Mouse (Mus musculus) gastrocnemius, adult 8-10 months (tissue): ENCODE results near the gene Gpr158. TPM values are rescaled to one million over a fixed set of nuclear protein-coding genes. Genes with fewer than 3 reads are reported as not detected.

ENCODE experiments used
- DNase-seq, 2 experiments: peaks; one replicate each; pipeline ENCODE4 v3.0.0; 2022; ENCODE audit warnings: low spot score in 2 of 2
- total RNA-seq, 4 experiments: library from RNA; stranded (reverse); gene quantifications; 2 replicates each; pipeline ENCODE4 v1.2.4; 2022

The Gpr158 gene
- total RNA-seq, 4 experiments from 2014 or later = not detected

GRCm38 (mm10) chr2:21619180-21619579 lies 251.8 kb downstream of the Gpr158 start:
- no peak for DNase-seq

DNA sequence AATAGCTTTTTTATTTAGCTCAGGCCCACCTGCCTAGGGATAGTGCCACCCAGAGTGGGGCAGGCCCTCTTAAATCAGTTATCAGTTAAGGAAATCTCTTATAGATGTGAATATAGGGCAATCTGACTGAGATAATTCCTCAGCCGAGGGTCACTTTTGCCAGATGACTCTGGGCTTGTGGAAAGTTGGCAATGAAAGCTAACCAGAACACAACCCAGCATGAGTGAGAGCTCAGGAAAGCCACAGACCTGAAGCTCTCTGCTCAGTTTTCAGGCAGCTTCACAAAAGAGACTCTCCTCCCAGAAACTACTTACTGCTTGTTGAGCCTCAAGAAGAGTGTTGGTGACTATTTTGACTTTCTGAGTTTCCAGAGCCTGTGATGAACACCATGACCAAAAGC lies 264.8 kb downstream of the Gpr158 start:
- no peak for DNase-seq

GRCm38 (mm10) chr2:21665721-21666120 lies 298.4 kb downstream of the Gpr158 start:
- DNase-seq = no peak

- DNase-seq = no peak
Measured at GRCm38 (mm10) chr2:21676084-21676838, 308.9 kb downstream of the Gpr158 start.

DNA sequence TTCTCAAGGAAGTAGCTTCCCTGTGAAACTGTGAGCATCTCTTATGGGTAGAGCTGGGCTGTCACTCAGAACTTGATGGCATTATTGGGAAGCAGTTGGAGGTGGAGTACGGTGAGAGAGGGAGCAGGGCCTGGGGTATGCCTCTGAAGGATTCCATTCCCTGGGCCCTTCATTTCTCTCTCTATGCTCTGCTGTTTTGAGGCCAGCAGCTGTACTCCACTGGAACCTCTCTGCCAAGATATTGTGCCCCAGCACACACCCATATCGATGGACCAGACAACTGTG lies 309.4 kb downstream of the Gpr158 start:
- DNase-seq = no peak

DNA sequence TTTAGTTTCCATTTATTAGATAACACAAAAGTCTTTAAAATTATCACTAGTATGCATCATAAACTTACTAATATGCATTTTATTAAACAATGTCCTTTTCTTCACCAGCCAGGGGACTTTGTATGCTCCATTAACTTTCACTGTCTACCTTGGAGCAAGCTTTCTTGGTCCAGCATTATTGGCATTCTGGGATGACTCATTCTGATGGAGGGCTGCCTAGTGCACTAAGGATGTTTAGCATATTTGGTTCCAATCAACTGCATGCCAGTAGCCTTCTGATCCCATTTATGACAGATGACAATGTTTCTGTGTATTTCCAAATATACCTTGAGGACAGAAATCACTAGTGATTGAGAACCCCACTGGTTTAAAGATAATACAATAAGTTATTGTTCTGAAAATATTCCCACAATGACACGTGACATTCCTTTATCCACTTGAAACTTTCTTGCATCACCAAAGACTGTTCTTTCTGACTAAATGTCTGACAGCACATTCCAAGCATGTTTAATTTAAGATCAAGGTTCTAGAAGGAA lies 313.5 kb downstream of the Gpr158 start:
- no peak for DNase-seq

DNA sequence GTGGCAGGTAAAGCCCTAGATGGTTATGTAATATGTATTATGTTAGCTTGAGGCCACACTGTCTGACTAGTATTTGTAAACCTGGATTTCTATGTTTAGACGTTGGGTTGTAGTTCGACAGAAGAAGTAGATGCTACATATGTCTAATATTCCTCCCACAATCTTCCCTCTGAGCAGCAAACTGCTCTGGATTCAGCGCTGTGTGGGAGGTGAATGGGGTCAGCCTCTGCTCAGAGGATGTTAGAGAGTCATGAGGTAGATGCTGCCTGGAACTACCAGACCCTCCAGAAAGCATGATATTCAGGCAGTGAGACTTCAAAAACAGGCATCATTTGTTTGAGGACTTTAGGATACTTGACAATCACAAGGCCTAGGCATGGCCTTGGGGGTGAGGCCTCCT lies 317.4 kb downstream of the Gpr158 start:
- DNase-seq = no peak

DNA sequence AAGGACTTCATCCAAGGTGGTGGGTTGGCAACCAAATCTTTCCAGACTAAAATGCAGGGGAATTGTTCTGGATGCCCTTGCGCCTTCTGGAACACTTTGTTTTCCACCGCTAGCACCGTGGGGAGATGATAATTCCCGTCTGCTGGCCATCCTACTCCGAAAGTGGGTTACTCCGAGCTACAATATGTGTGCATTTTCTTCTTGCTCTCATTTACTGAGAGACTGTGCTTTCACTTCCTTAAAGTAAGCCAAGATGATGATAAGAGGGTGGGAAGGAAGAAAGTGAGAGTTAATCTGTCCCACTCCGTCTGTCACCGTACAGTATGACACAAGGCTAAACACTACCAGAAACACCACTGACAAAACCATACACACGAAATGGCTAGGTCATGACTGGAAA lies 325.8 kb downstream of the Gpr158 start:
- DNase-seq = no peak

- DNase-seq = no peak
Measured at GRCm38 (mm10) chr2:21693807-21694594, 326.7 kb downstream of the Gpr158 start.

- no peak for DNase-seq
Measured at GRCm38 (mm10) chr2:21728075-21728474, 360.7 kb downstream of the Gpr158 start.

GRCm38 (mm10) chr2:21783721-21784120 lies 416.4 kb downstream of the Gpr158 start:
- DNase-seq = no peak

DNA sequence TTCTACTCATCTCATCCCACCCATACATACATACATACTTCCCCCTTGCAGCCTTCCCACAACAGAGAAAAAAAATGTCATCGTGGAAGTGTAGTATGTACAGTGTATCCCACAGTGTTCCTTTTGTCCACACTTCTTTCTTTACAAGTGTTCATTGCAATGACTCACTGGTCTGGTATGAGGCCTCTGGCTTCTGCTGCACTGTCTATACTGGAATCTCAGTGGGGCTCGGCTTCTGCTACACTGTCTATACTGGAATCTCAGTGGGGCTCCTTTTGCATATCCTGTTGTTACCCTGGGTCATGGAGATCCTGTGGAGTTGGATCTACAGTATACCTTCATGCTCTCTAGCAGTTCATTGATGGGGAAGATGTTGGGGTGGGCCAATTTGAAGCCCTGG lies 425.8 kb downstream of the Gpr158 start:
- DNase-seq = no peak

- DNase-seq = no peak
Measured at GRCm38 (mm10) chr2:21799616-21800015, 432.3 kb downstream of the Gpr158 start.

DNA sequence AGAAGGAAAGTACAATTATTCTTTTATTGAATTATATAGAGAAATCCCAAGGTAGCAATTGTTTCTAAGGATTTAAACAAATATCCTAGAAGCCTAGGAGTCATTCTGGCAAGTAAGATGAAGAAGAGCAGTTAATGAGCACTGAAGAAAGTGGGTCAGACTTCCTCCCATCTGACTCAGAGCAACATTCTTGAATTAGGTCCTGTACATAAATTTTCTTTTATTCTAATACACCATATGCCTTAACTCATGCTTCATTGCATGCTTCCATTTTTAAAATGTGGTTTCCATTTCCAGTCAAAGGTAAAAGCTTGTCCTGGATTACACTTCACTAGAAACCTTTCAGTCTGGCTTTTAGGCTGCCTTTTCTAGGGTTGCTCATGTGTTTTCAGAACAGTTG lies 432.7 kb downstream of the Gpr158 start:
- DNase-seq = no peak

DNA sequence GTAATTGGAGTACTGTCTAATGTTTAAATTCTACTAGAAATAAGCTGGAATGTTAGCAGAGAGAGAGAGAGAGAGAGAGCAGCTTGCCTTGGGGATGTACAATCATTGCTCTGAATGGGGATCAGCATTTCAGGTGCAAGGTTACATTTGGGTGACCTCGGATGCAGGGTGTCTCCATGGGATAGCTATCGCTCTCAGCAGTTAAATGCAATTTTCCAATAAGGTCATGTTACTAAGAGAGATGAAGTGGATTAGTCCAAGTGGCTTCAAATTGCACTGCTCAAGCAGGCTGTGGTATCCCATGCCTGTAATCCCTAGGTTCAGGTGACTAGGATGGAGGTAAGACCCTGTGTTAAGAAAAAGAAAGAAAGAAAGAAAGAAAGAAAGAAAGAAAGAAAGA lies 441.2 kb downstream of the Gpr158 start:
- DNase-seq = no peak

GRCm38 (mm10) chr2:21810431-21810830 lies 443.1 kb downstream of the Gpr158 start:
- DNase-seq = no peak

GRCm38 (mm10) chr2:21864061-21864460 lies 496.7 kb downstream of the Gpr158 start:
- DNase-seq = no peak

Other genes with a start within 250 kb of the Gpr158 start
- gene Enkur, start 162.2 kb upstream of the Gpr158 start, total RNA-seq = under 1 TPM in 2 of 4 experiments, not detected in 2; 0.25 to 0.56 TPM
- gene Thnsl1, start 161.8 kb upstream of the Gpr158 start, total RNA-seq = 1 to 10 TPM; 2.9 to 4.4 (median 4.0) TPM